Mouse (Mus musculus): ENCODE data around the gene Aak1. TPM values are rescaled to one million over a fixed set of nuclear protein-coding genes. Genes with fewer than 3 reads are reported as not detected.
A peak's percentile ranks its signal among the peaks of the same experiment; 100 is the strongest.

Aak1 gene
- polyA plus RNA-seq, 1 experiment from 2014 or later = 13.6 TPM

DNA sequence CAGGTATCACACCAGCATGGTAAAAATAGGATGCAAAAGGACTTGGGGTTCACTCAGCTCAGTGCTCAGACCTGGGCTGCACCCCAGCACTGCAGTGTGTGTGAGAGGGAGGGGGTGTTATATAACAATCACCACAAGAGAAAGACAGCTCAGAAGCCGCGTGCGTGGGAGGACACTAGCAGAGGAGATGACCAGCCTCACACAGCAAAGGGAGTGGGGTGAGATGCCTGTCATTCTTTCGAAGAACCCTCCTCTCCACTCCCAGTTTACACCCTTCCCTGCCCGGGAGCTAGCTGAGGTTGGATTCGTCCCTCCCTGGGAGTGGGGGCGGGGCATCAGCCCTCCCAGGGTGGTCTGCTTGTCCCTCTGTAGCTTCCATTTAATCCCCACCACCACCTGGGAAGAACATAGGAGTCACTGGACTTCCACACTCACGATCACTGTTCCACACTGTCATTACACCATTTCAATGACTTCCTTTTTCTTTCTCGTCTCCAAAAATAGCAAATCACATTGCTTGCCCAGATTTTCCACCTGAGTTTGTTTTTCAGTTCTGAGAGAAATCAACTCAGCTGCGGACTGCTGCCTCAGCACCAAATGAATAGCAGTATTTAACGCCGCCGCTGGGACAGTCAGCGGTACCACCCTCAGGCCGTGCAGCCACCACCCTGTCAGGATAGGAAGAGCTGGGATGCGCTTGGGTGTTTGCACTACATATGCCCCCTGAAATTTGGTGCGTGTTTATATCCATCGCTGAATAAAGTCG, 26.8 kb upstream of the Aak1 start:
- H3K4me1 ChIP-seq = peaks cover 14% of the 10 kb centered on the region
- 4% methylated on average over 19 of the region's 19 CpGs for WGBS
- no peak overlapping the region for H3K27ac ChIP-seq
- no peaks in the 10 kb centered on the region for H3K36me3 ChIP-seq (replicated peaks)
- peaks cover 27% of the 10 kb centered on the region for H3K27me3 ChIP-seq (ENCODE audit: poor library complexity, severe bottlenecking)
- no peaks in the 10 kb centered on the region for H3K9me3 ChIP-seq
- H3K4me3 ChIP-seq = peak overlapping the region; percentile 24
- no peak for DNase-seq (ENCODE audit: extremely low spot score, low spot score)

DNA sequence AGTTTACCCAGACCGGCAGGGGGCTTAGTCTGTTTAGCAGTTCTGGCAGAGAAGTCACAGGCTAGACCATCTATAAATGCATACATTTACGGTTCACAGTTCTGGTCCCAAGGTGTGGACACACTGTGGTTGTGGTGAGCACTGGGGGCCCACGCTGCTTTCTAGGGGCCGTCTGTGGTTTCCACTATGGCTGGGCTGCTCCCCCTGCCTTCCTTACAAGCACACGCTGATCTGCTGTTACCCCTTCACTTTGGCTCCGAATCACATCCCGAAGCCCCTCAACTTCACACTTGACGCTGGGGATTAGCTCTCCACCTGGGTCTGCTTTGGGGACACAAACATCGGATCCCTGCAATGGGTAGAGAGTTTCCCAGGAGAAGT, 26.3 kb upstream of the Aak1 start:
- H3K4me1 ChIP-seq = peaks cover 14% of the 10 kb centered on the region
- H3K4me3 ChIP-seq = 0 out of 2 replicates have a peak overlapping the region, but pooled peaks have one; percentile 24
- WGBS = 29% methylated on average over 9 of the region's 9 CpGs
- no peak for DNase-seq (ENCODE audit: extremely low spot score, low spot score)
- no peaks in the 10 kb centered on the region for H3K36me3 ChIP-seq (replicated peaks)
- H3K27me3 ChIP-seq (ENCODE audit: poor library complexity, severe bottlenecking) = peaks cover 27% of the 10 kb centered on the region
- H3K27ac ChIP-seq = no peak overlapping the region
- H3K9me3 ChIP-seq = no peaks in the 10 kb centered on the region

DNA sequence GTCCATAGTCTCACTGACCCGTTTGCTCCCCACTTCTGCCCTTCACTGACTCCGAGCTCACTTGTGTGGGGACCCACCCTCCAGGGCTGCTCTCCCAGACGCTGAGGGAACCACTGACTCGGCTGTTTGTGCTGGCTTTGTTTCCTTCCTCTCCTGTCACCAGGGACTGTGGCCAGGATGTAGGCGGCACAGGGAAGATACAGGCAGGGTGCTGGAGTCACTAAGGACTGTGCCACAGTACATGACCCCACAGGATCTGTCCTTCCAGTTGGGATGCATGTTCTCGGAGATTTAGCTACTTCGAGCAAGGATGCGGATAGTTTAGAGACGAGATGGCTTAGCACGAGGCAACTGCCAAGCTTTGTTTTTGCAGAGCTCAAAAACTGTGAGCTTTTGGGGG, 25.5 kb upstream of the Aak1 start:
- peaks cover 27% of the 10 kb centered on the region for H3K27me3 ChIP-seq (ENCODE audit: poor library complexity, severe bottlenecking)
- no peaks in the 10 kb centered on the region for H3K9me3 ChIP-seq
- no peak overlapping the region for H3K27ac ChIP-seq
- DNase-seq (ENCODE audit: extremely low spot score, low spot score) = no peak
- no peak overlapping the region for H3K4me3 ChIP-seq
- H3K4me1 ChIP-seq = peaks cover 14% of the 10 kb centered on the region
- WGBS = 39% methylated on average over 10 of the region's 10 CpGs
- no peaks in the 10 kb centered on the region for H3K36me3 ChIP-seq (replicated peaks)

GRCm38 (mm10) chr6:86824401-86824800, 24.9 kb upstream of the Aak1 start:
- no peaks in the 10 kb centered on the region for H3K9me3 ChIP-seq
- H3K27me3 ChIP-seq (ENCODE audit: poor library complexity, severe bottlenecking) = peaks cover 27% of the 10 kb centered on the region
- WGBS = 95% methylated on average over 7 of the region's 7 CpGs
- peaks cover 14% of the 10 kb centered on the region for H3K4me1 ChIP-seq
- no peaks in the 10 kb centered on the region for H3K36me3 ChIP-seq (replicated peaks)
- H3K27ac ChIP-seq = no peak overlapping the region
- H3K4me3 ChIP-seq = no peak overlapping the region
- DNase-seq (ENCODE audit: extremely low spot score, low spot score) = no peak

DNA sequence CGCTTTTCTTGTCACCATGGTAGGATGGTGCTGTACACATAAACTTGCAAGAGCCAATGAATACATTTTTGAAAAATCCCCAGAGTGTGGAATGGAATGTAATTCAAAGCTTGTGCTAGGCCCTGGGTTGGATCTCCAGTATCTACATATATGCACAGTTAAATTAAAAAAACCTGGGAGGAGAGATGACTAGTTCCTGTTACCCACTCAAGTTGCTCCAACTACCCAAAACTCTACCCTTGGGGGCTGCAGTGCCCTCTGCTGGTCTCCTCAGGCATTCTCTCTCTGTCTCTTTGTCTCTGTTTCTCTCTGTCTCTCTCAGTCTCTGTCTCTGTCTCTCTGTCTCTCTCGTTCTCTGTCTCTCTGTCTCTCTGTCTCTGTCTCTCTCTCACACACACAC, 21.9 kb upstream of the Aak1 start:
- Histone ChIP-seq H3K27me3 (ENCODE audit: poor library complexity, severe bottlenecking) (peaks cover 22% of the 10 kb centered on the region), H3K4me1 (peaks cover 9% of the 10 kb centered on the region), H3K9me3 (no peaks in the 10 kb centered on the region), H3K27ac (no peak overlapping the region), H3K36me3 (replicated peaks) (no peaks in the 10 kb centered on the region), H3K4me3 (no peak overlapping the region)
- DNase-seq (ENCODE audit: extremely low spot score, low spot score) = no peak
- WGBS = 86% methylated on average over 2 of the region's 2 CpGs

- no peak for DNase-seq (ENCODE audit: extremely low spot score, low spot score)
- H3K27ac ChIP-seq = no peak overlapping the region
- no peaks in the 10 kb centered on the region for H3K27me3 ChIP-seq (ENCODE audit: poor library complexity, severe bottlenecking)
- 88% methylated on average over 6 of the region's 6 CpGs for WGBS
- H3K9me3 ChIP-seq = no peaks in the 10 kb centered on the region
- H3K36me3 ChIP-seq (replicated peaks) = no peaks in the 10 kb centered on the region
- H3K4me1 ChIP-seq = no peaks in the 10 kb centered on the region
- no peak overlapping the region for H3K4me3 ChIP-seq
Observed at GRCm38 (mm10) chr6:86829768-86830167, 19.5 kb upstream of the Aak1 start.

DNA sequence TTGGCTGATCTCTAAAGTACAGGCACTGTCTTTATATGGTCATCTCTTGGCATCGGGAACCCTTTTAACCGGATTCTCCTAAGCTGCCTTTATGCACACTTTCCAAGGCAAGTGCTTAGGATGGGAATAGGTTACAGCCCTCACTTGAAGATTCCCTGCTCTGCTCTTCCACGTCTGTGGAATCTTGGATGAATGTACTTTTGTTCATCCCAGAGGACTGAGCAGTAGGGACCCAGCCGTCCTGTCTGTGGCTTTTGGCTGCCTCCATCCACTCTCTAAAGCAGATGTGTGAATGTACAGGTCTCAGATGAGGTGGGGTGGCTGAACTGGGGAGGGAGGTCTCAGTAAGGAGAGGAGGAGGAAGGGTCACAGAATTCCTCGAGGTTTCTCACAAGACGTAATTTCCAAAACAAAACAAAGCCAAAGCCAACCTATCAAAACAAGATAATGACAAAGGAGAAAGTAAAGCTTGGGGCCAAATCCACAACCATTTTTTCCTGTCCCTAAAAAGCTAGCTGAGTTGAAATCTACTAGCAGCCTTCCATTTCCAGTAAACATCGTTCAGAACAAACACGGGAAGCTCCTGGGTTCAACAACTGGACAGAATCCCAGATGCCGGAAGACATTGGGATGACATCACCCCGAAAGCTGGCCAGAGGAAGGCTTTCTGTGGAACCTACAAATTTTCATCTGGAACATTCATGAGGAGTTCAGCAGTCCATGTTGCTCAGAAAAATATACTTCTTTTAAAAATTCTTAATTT, 18.4 kb upstream of the Aak1 start:
- Histone ChIP-seq H3K4me1 (no peaks in the 10 kb centered on the region), H3K9me3 (no peaks in the 10 kb centered on the region), H3K27me3 (ENCODE audit: poor library complexity, severe bottlenecking) (no peaks in the 10 kb centered on the region), H3K36me3 (replicated peaks) (no peaks in the 10 kb centered on the region), H3K27ac (0 out of 2 replicates have a peak overlapping the region, but pooled peaks have one; percentile 25), H3K4me3 (no peak overlapping the region)
- no peak for DNase-seq (ENCODE audit: extremely low spot score, low spot score)
- WGBS = 86% methylated on average over 10 of the region's 10 CpGs

DNA sequence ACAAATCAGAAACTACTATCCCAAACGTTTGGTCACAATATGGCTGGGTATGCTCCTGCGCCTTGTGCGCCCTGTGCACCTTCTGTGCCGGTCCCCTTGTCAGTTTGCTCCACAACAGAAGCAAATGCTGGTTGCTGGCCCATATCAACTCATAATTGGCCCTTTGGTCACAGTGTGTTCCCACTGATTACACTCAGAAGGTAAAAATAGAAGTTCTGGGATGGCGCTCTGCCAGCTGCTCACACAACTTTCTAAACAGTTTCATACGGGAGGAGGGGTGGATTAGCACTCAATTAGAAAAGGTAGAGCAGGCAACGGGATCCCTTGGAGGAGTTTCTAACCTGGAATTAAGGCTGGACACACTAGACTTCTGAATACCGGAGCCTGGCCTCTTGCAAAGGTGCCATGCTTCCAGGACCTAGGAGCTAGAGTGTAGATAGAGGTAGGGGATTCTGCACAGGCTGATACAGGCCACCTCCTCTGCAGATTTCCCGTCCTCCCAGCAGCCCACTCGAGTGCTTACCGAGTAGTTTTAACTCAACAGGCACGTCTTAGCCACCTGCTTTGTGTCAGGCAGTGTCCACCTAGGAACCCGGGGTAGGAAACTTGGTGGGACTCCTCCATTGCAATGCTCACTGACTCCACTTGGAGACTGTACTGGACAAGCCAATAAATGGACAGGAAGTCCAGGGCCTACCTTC, 16.4 kb upstream of the Aak1 start:
- Histone ChIP-seq H3K27me3 (ENCODE audit: poor library complexity, severe bottlenecking) (no peaks in the 10 kb centered on the region), H3K9me3 (no peaks in the 10 kb centered on the region), H3K36me3 (replicated peaks) (no peaks in the 10 kb centered on the region), H3K4me1 (no peaks in the 10 kb centered on the region), H3K27ac (no peak overlapping the region), H3K4me3 (no peak overlapping the region)
- DNase-seq (ENCODE audit: extremely low spot score, low spot score) = no peak
- 88% methylated on average over 13 of the region's 13 CpGs for WGBS

DNA sequence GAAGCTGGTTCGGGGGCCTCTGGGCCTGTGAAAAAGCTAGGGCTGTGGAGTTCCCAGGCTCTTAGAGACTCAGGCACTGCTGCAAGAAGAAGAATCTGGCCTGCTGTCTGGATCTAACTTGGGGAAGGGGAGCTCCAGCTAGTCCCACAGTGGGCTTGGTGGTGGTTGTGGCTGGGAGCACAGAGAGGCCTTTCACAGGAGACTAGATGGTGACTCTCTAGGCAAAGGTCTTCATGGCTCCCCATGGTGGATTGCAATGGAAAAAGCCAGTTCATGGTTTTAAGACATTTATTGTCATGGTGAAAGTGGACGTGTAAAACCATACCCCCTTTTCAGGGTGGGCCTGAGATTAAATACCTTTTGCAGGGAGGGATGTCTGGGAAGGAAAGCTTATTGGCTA, 10.2 kb upstream of the Aak1 start:
- Histone ChIP-seq H3K4me3 (no peak overlapping the region), H3K9me3 (no peaks in the 10 kb centered on the region), H3K4me1 (no peaks in the 10 kb centered on the region), H3K27me3 (ENCODE audit: poor library complexity, severe bottlenecking) (no peaks in the 10 kb centered on the region), H3K27ac (no peak overlapping the region), H3K36me3 (replicated peaks) (no peaks in the 10 kb centered on the region)
- DNase-seq (ENCODE audit: extremely low spot score, low spot score) = no peak
- 77% methylated on average over 2 of the region's 2 CpGs for WGBS

- no peak for DNase-seq (ENCODE audit: extremely low spot score, low spot score)
- H3K27ac ChIP-seq = no peak overlapping the region
- H3K4me1 ChIP-seq = no peaks in the 10 kb centered on the region
- no peaks in the 10 kb centered on the region for H3K27me3 ChIP-seq (ENCODE audit: poor library complexity, severe bottlenecking)
- no peaks in the 10 kb centered on the region for H3K36me3 ChIP-seq (replicated peaks)
- H3K4me3 ChIP-seq = no peak overlapping the region
- no peaks in the 10 kb centered on the region for H3K9me3 ChIP-seq
- 72% methylated on average over 3 of the region's 3 CpGs for WGBS
Observed at GRCm38 (mm10) chr6:86841949-86842348, 7.4 kb upstream of the Aak1 start.

DNA sequence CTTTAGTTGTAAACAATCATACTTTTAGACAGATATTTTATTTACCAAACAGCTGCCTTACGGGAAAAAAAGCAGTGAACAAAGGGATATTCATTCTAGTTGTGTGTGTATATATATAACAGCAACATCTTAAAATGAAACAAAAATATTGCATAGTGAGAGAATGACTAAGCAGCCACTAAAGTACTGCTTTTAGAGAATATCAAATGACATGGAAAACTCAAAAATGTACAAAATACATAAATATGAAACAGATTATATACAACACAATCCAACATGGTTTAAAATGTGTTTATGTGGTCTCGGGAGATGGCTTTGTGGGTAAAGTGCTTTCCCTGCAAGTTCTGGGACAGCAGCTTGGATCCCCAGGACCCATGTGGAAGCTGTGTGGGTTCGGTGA, 5.7 kb upstream of the Aak1 start:
- H3K4me1 ChIP-seq = peaks cover 9% of the 10 kb centered on the region
- no peak overlapping the region for H3K27ac ChIP-seq
- no peaks in the 10 kb centered on the region for H3K36me3 ChIP-seq (replicated peaks)
- H3K9me3 ChIP-seq = no peaks in the 10 kb centered on the region
- H3K27me3 ChIP-seq (ENCODE audit: poor library complexity, severe bottlenecking) = no peaks in the 10 kb centered on the region
- DNase-seq (ENCODE audit: extremely low spot score, low spot score) = no peak
- WGBS = 86% methylated on average over 3 of the region's 3 CpGs
- H3K4me3 ChIP-seq = no peak overlapping the region

DNA sequence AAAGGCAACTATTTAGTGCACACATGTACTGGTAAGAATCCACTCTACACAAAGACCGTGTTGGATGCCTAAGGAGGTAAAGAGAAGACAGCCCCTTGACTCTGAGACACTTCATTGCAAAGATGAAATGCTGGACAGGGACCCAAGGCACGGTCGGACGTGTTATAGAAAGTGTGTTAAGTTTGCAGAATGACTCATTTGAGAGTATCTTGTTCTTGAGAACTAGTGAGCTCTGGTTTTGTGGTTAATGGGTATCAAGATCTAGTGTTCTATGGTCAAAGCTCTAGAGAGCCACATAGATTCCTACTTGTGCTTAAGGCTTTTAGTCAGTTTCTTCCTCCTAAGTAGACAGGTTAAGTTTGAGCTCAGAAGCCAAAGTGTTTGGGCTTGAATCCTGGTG, 2.9 kb upstream of the Aak1 start:
- no peak overlapping the region for H3K27ac ChIP-seq
- no peaks in the 10 kb centered on the region for H3K27me3 ChIP-seq (ENCODE audit: poor library complexity, severe bottlenecking)
- H3K4me1 ChIP-seq = peaks cover 25% of the 10 kb centered on the region
- 87% methylated on average over 4 of the region's 4 CpGs for WGBS
- no peak overlapping the region for H3K4me3 ChIP-seq
- no peak for DNase-seq (ENCODE audit: extremely low spot score, low spot score)
- no peaks in the 10 kb centered on the region for H3K36me3 ChIP-seq (replicated peaks)
- no peaks in the 10 kb centered on the region for H3K9me3 ChIP-seq

DNA sequence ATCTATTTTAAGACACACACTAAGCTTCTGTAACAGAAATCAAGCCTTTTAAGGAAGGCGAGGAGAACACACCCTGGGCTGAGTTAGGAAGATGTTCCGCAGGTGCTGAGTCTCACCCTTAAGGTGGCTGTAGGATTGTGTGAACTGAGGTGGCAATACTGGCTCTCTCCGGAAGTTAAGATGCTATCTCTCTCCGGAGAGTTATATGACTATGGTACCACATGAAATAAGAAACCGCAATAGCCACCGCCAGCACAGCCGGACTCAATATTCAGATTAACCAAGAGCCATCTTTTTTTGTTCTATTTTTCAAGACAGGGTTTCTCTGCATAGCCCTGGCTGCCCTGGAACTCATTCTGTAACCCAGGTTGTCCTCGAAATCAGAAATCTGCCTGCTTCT, 1.5 kb upstream of the Aak1 start:
- WGBS = 94% methylated on average over 8 of the region's 8 CpGs
- no peak for DNase-seq (ENCODE audit: extremely low spot score, low spot score)
- H3K4me3 ChIP-seq = peak overlapping the region; percentile 94
- H3K27ac ChIP-seq = no peak overlapping the region
- no peaks in the 10 kb centered on the region for H3K9me3 ChIP-seq
- H3K27me3 ChIP-seq (ENCODE audit: poor library complexity, severe bottlenecking) = no peaks in the 10 kb centered on the region
- H3K4me1 ChIP-seq = peaks cover 35% of the 10 kb centered on the region
- no peaks in the 10 kb centered on the region for H3K36me3 ChIP-seq (replicated peaks)
